Mouse (Mus musculus) forebrain, postnatal 0 days (tissue): ENCODE data around the gene Chmp4b. TPM values are rescaled to one million over a fixed set of nuclear protein-coding genes. Genes with fewer than 3 reads are reported as not detected.

Experiments
- ATAC-seq: fragments of 200-750 bp; cut with Nextera tagmentation; 2 replicates; pipeline ENCODE4 v1.8.0; 2017; ENCODE audit warnings: mild to moderate bottlenecking, moderate library complexity
- DNase-seq: peaks from one replicate; pipeline ENCODE4 v3.0.0-alpha.2; 2015
- H3K27ac ChIP-seq: fragments of 300-500 bp; sonication (generic); 2 replicates; pipeline ENCODE4 v1.5.1; 2014; ENCODE audit warnings: low read depth, mild to moderate bottlenecking, antibody characterized with exemption, low read length, moderate library complexity, mixed read lengths
- H3K27me3 ChIP-seq: fragments of 300-500 bp; sonication (generic); 2 replicates; pipeline ENCODE4 v1.6.1; 2014; ENCODE audit warnings: mild to moderate bottlenecking, low read length, mixed read lengths; ENCODE audit not compliant: insufficient read depth
- H3K36me3 ChIP-seq: fragments of 300-500 bp; sonication (generic); 2 replicates; pipeline ENCODE4 v1.6.1; 2014; ENCODE audit warnings: mild to moderate bottlenecking, moderate library complexity; ENCODE audit not compliant: insufficient read depth
- H3K4me1 ChIP-seq: fragments of 300-500 bp; sonication (generic); 2 replicates; pipeline ENCODE4 v1.6.1; 2014; ENCODE audit warnings: antibody characterized with exemption; ENCODE audit not compliant: insufficient read depth
- H3K4me2 ChIP-seq: fragments of 300-500 bp; sonication (generic); 2 replicates; pipeline ENCODE4 v1.6.1; 2014; ENCODE audit warnings: low read depth, mild to moderate bottlenecking, moderate library complexity
- H3K4me3 ChIP-seq: fragments of 300-500 bp; sonication (generic); 2 replicates; pipeline ENCODE4 v1.5.1; 2014; ENCODE audit warnings: low read depth, low read length, mixed read lengths
- H3K9ac ChIP-seq: fragments of 300-500 bp; sonication (generic); 2 replicates; pipeline ENCODE4 v1.6.1; 2014; ENCODE audit warnings: mild to moderate bottlenecking
- H3K9me3 ChIP-seq: fragments of 300-500 bp; sonication (generic); 2 replicates; pipeline ENCODE4 v1.6.1; 2016; ENCODE audit warnings: low read length
- CTCF ChIP-seq: sonication (generic); IDR thresholded peaks from 2 replicates; pipeline ENCODE4 v1.5.1; 2016; ENCODE audit warnings: antibody characterized with exemption, control low read depth, low read depth
- WGBS: fragments of 180-500 bp; shearing (Covaris S2); extraction: QIAGEN DNeasy Blood & Tissue Kit; methylation state at CpG from one replicate; pipeline ENCODE4 v1.1.7; 2014; 5-methylcytosine and 5-hydroxymethylcytosine counted together
- polyA plus RNA-seq: library from polyadenylated mRNA; unstranded; fragments of >200 nt; fragmentation: Nextera tagmentation; extraction: Ambion mirVana; gene quantifications from 2 replicates; pipeline ENCODE4 v1.2.1, GENCODE M21; 2015
- total RNA-seq: library from RNA; depleted of rRNA; stranded (reverse); fragments of >200 nt; gene quantifications from 2 replicates; pipeline ENCODE4 v1.2.3, GENCODE M21; 2014

The Chmp4b gene
- total and polyA plus RNA-seq, 2 experiments from 2014 or later, result 29.4 to 176 TPM

DNA sequence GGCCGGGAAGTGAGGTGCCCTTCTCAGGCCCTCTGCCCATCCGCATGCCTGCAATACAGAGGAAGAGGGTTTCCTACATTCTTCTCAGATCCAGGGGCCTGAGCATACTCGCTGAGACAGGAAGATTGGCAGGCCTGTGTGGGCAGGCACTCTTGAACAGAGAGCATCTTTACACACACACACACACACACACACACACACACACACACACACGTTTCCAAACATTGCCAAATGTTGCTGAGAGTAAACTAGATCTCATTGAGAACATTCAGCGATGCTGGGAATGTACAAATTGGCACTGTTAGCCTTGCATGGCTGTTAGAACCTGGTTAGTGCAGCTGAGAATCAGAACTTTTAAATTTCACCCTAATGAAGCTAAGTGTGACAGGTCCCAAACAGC lies 21.0 kb upstream of the Chmp4b start:
- H3K27me3 ChIP-seq, result no peaks in the 10 kb centered on the region
- 77% methylated on average over 5 of the region's 5 CpGs for WGBS
- H3K27ac ChIP-seq, result no peak overlapping the region
- peaks cover 70% of the 10 kb centered on the region for H3K36me3 ChIP-seq
- no peak overlapping the region for H3K4me2 ChIP-seq
- H3K9ac ChIP-seq, result no peak overlapping the region
- ATAC-seq (no peak), DNase-seq (no peak)
- H3K4me3 ChIP-seq, result no peak overlapping the region
- H3K4me1 ChIP-seq, result no peaks in the 10 kb centered on the region
- TF ChIP-seq CTCF, result no peak
- no peaks in the 10 kb centered on the region for H3K9me3 ChIP-seq

DNA sequence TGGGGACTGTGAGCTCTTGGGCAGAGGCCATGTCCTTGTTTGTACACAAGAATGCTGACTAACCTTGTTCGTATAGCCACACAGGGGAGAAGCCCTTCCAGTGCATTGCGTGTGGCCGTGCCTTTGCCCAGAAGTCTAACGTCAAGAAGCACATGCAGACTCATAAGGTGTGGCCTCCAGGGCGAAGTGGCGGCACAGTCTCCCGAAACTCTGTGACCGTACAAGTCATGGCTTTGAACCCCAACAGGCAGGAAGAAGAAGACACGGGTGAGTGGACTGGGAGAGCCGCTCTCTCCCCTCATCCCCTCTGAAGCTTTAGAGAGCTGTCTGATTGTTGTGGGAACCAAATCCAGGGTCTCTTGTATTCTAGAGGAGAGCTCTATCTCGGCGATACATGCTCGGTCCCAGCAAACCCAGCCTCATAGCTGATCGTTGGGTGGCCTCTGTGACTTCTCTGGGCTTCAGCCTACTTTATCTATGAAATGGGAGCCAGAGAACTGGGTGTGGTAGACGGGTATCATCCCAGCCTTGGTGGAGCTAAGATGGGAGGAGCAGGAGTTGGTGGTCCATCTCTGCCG lies 19.2 kb upstream of the Chmp4b start:
- WGBS, result 95% methylated on average over 16 of the region's 16 CpGs
- no peaks in the 10 kb centered on the region for H3K9me3 ChIP-seq
- no peak overlapping the region for H3K9ac ChIP-seq
- no peak overlapping the region for H3K4me2 ChIP-seq
- H3K4me1 ChIP-seq, result no peaks in the 10 kb centered on the region
- H3K27me3 ChIP-seq, result no peaks in the 10 kb centered on the region
- DNase-seq (no peak), ATAC-seq (no peak)
- no peak overlapping the region for H3K27ac ChIP-seq
- H3K36me3 ChIP-seq, result peaks cover 68% of the 10 kb centered on the region
- TF ChIP-seq CTCF, result no peak
- no peak overlapping the region for H3K4me3 ChIP-seq

DNA sequence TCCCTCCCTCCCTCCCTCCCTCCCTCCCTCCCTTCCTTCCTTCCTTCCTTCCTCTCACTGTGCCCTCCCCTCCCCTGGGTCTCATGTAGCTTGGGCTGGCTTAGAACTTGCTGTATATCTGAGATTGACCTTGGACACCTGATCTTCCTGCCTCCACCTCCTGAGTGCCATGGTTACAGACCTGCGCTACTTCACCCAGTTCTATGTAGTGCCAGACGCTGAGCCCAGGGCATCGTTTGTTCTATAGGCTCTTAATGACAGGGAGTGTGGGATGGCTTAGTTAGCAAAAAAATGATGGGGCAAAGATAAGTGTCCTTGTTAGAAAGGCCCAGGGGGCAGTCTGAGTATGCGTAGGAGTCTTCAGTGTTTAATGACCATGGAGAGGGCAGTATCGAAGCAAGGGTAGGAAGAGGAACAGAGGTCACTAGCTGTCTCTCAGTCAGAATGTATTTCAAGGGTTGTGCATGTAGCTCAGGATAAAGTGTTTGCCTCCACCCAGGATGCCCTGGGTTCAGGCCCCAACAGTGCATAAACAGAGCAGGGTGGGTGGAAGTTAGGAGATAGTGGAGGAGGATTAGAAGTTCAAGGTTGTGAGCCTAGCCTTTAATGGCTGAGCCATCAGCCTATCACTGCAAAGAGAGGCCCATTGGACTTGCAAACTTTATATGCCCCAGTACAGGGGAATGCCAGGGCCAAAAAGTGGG lies 18.3 kb upstream of the Chmp4b start:
- 92% methylated on average over 5 of the region's 5 CpGs for WGBS
- H3K27me3 ChIP-seq, result no peaks in the 10 kb centered on the region
- no peak overlapping the region for H3K27ac ChIP-seq
- no peak for DNase-seq
- ATAC-seq, result no peak
- no peaks in the 10 kb centered on the region for H3K4me1 ChIP-seq
- peaks cover 73% of the 10 kb centered on the region for H3K36me3 ChIP-seq
- 0 out of 2 replicates have a peak, but pooled peaks cover 3% of the 10 kb centered on the region for H3K9me3 ChIP-seq
- TF ChIP-seq CTCF, result no peak
- no peak overlapping the region for H3K4me3 ChIP-seq
- H3K4me2 ChIP-seq, result no peak overlapping the region
- no peak overlapping the region for H3K9ac ChIP-seq

DNA sequence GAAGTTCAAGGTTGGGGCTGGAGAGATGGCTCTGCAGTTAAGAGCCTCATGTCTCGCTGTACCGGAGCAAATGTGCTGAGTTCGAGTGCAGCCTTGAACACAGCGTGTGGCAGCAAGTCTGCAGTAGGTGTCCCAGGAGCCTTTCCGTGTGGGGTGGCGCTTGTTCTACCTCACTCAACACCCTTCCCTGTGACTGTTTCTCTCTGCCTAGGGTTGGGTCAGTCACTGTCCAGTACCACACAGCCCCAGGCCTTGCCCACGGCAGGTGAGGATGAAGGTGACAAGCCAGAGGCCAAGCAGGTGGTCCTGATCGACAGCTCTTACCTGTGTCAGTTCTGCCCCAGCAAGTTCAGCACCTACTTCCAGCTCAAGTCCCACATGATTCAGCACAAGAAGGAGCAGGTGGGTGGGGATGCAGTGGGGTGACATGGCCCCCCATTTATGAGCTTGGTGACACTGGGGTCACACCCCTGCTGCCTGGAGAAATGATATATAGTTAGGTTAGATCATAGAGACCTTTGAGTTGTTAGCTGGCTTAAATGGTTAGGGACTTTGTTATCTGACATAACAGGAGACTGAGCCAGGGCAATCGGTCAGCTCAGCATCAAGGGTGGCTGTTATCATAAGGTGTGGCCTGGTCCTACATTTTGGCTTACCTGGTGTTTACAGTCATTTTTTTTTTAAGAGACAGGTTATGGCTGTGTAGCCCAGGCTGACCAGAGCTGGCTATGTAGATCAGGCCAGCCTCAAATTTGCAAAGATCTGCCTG lies 17.4 kb upstream of the Chmp4b start:
- ATAC-seq, result no peak
- no peak for TF ChIP-seq CTCF
- no peak for DNase-seq
- 96% methylated on average over 9 of the region's 9 CpGs for WGBS
- Histone ChIP-seq H3K4me2 (no peak overlapping the region), H3K9ac (no peak overlapping the region), H3K9me3 (0 out of 2 replicates have a peak, but pooled peaks cover 4% of the 10 kb centered on the region), H3K27me3 (no peaks in the 10 kb centered on the region), H3K27ac (no peak overlapping the region), H3K36me3 (peaks cover 72% of the 10 kb centered on the region), H3K4me1 (no peaks in the 10 kb centered on the region), H3K4me3 (no peak overlapping the region)

DNA sequence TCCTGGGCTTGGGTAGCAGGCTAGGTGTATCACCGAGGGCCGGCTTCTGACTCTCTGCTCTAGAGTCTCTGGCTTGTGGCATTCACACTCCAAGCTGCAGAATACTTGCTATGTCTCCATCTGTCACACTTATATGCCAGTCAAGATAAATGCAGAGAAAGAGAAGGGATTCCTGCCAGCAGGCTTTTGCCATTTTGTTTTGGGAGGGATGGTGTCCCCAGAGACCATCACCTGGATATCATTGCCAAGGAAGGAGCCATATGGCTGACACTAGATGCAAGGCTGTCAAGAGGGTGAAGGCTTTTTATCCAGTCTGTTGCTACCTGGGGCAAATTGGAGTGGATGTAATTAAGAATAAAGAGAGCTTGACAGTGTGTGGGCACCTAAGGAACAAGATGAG lies 15.7 kb upstream of the Chmp4b start:
- Histone ChIP-seq H3K27ac (no peak overlapping the region), H3K27me3 (no peaks in the 10 kb centered on the region), H3K9ac (no peak overlapping the region), H3K9me3 (0 out of 2 replicates have a peak, but pooled peaks cover 4% of the 10 kb centered on the region), H3K4me2 (no peak overlapping the region), H3K4me3 (no peak overlapping the region), H3K4me1 (no peaks in the 10 kb centered on the region), H3K36me3 (peaks cover 70% of the 10 kb centered on the region)
- TF ChIP-seq CTCF, result no peak
- ATAC-seq, result no peak
- DNase-seq, result no peak
- WGBS, result 76% methylated on average over 2 of the region's 2 CpGs

DNA sequence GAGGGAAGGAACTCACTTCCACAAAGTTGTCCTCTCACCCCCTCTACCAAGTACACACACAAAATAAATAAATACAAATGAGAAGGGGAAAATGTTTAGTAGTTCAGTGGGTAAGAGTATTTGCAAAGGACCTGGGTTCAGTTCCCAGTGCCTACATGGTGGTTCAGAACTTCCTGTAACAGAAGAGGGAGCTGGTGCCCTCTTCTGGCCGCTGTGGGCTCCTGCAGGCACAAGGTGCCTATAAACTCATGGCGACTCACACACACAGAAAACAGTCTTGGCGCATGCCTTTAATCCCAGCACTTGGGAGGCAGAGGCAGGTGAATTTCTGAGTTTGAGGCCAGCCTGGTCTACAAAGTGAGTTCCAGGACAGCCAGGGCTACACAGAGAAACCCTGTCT lies 13.0 kb upstream of the Chmp4b start:
- peak; percentile 13; the same call in 1 of the 2 replicates for TF ChIP-seq CTCF
- no peak overlapping the region for H3K9ac ChIP-seq
- peaks cover 83% of the 10 kb centered on the region for H3K36me3 ChIP-seq
- 0 out of 2 replicates have a peak, but pooled peaks cover 4% of the 10 kb centered on the region for H3K9me3 ChIP-seq
- no peak overlapping the region for H3K4me2 ChIP-seq
- DNase-seq, result no peak
- 96% methylated on average over 3 of the region's 3 CpGs for WGBS
- no peaks in the 10 kb centered on the region for H3K27me3 ChIP-seq
- H3K4me1 ChIP-seq, result no peaks in the 10 kb centered on the region
- H3K4me3 ChIP-seq, result no peak overlapping the region
- H3K27ac ChIP-seq, result no peak overlapping the region
- no peak for ATAC-seq

DNA sequence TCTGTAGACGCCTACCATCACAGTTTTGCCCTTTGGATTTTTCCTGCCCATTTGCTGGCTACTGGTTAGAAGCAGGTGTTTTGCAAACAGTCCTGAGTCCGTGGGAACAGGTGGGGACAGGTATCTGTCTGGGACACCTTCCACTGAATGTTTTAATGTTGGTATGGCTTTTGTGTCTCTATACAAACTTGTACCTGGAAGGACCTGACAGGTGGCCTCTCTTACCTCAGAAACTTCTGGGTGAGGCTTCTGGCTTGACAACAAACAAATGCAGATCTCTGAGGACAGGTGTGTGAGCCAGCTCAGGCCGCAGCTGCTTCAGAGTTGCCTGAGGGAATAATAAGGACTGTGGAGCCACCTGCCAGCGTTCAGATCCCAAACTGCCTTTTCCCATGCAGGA lies 12.4 kb upstream of the Chmp4b start:
- H3K9ac ChIP-seq, result no peak overlapping the region
- no peaks in the 10 kb centered on the region for H3K27me3 ChIP-seq
- H3K9me3 ChIP-seq, result 0 out of 2 replicates have a peak, but pooled peaks cover 4% of the 10 kb centered on the region
- H3K4me3 ChIP-seq, result no peak overlapping the region
- peaks cover 85% of the 10 kb centered on the region for H3K36me3 ChIP-seq
- H3K4me1 ChIP-seq, result no peaks in the 10 kb centered on the region
- DNase-seq (no peak), ATAC-seq (no peak)
- H3K4me2 ChIP-seq, result no peak overlapping the region
- 97% methylated on average over 4 of the region's 4 CpGs for WGBS
- TF ChIP-seq CTCF, result no peak
- H3K27ac ChIP-seq, result no peak overlapping the region
